Mouse (Mus musculus) kidney, embryonic 14.5 days (tissue): ENCODE data around the gene Wdr34. TPM values are rescaled to one million over a fixed set of nuclear protein-coding genes. Genes with fewer than 3 reads are reported as not detected.

Source experiments
- ATAC-seq: fragments of 200-750 bp; cut with Nextera tagmentation; 2 replicates; pipeline ENCODE4 v1.8.0; 2017; ENCODE audit warnings: moderate number of reproducible peaks, mild to moderate bottlenecking, moderate TSS enrichment, moderate library complexity; ENCODE audit not compliant: low FRiP score, low TSS enrichment
- H3K27ac ChIP-seq: fragments of 300-500 bp; sonication (generic); 2 replicates; pipeline ENCODE4 v1.5.1; 2014; ENCODE audit warnings: low read depth, mild to moderate bottlenecking, low read length, moderate library complexity, mixed read lengths
- H3K27me3 ChIP-seq: fragments of 300-500 bp; sonication (generic); 2 replicates; pipeline ENCODE4 v1.6.1; 2014; ENCODE audit warnings: mild to moderate bottlenecking, low read length; ENCODE audit not compliant: control insufficient read depth, insufficient read depth
- H3K36me3 ChIP-seq: fragments of 300-500 bp; sonication (generic); 2 replicates; pipeline ENCODE4 v1.6.1; 2014; ENCODE audit warnings: low read length, mixed read lengths; ENCODE audit not compliant: control insufficient read depth, insufficient read depth
- H3K4me1 ChIP-seq: fragments of 300-500 bp; sonication (generic); 2 replicates; pipeline ENCODE4 v1.6.1; 2014; ENCODE audit warnings: low read length, mixed read lengths; ENCODE audit not compliant: control insufficient read depth, insufficient read depth
- H3K4me2 ChIP-seq: fragments of 300-500 bp; sonication (generic); replicated peaks from 2 replicates; pipeline ENCODE4 v1.6.1; 2014; ENCODE audit warnings: low read depth, mild to moderate bottlenecking, low read length
- H3K4me3 ChIP-seq: fragments of 300-500 bp; sonication (generic); 2 replicates; pipeline ENCODE4 v1.5.1; 2014; ENCODE audit warnings: mild to moderate bottlenecking, low read length
- H3K9ac ChIP-seq: fragments of 300-500 bp; sonication (generic); 2 replicates; pipeline ENCODE4 v1.6.1; 2014; ENCODE audit warnings: low read depth, mild to moderate bottlenecking, low read length, moderate library complexity
- H3K9me3 ChIP-seq: fragments of 300-500 bp; sonication (generic); 2 replicates; pipeline ENCODE4 v1.6.1; 2016; ENCODE audit warnings: low read length; ENCODE audit not compliant: control insufficient read depth
- WGBS: fragments of 180-500 bp; shearing (Covaris S2); extraction: QIAGEN DNeasy Blood & Tissue Kit; methylation state at CpG from one replicate; pipeline ENCODE4 v1.1.7; 2014; 5-methylcytosine and 5-hydroxymethylcytosine counted together
- polyA plus RNA-seq: library from polyadenylated mRNA; unstranded; fragments of >200 nt; fragmentation: Nextera tagmentation; extraction: Ambion mirVana; gene quantifications from 2 replicates; pipeline ENCODE4 v1.2.1, GENCODE M21; 2014

The Wdr34 gene
- polyA plus RNA-seq = 41.2 and 42.6 TPM in 2 replicates

DNA sequence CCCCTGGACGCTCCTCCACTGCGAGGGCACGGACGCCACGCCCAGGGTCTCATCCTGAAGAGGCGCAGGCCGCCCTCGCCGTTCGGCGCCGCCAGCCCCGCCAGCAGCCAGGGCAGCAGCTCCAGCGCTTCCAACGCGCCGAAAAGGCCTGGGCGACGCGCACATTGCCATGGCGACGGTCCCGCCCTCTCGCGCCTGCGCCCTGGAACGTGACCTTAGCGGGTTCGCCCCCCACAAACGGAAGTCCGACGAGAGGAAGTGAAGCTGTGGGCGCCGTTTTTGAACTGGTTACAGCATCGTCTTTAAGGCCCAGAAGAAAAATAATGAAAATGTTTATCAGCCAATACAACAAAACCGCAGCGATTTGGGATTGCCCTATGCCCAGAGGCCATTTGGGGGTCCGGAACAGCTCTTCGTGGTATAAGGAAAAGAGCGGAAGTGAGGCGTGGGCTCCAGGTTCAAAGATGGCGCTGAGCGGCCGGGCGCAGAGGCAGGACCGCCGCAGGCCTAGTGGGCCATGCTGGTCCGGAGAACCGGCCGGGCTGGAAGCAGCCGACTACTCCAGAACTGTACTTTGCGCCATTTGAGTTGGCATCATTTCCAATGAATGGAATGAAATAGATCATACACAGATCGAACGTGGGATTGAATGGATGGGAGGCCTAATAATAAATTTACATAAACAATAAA is at the start of gene Wdr34:
Wdr34 (minus strand) TSS at position 183 of the 690 bp plus-strand sequence.
- WGBS = 1% methylated on average over 53 of the region's 54 CpGs
- Histone ChIP-seq H3K27ac (peak within 1 kb of the TSS; percentile 93), H3K9ac (peak within 1 kb of the TSS; percentile 73), H3K36me3 (peaks cover 4% of the 10 kb centered on the region; the same call in 1 of the 2 replicates), H3K4me1 (no peaks in the 10 kb centered on the region), H3K9me3 (no peaks in the 10 kb centered on the region), H3K4me2 (peak within 1 kb of the TSS; percentile 62), H3K4me3 (peak within 1 kb of the TSS; percentile 63), H3K27me3 (no peaks in the 10 kb centered on the region)
- peak; percentile 94 for ATAC-seq

DNA sequence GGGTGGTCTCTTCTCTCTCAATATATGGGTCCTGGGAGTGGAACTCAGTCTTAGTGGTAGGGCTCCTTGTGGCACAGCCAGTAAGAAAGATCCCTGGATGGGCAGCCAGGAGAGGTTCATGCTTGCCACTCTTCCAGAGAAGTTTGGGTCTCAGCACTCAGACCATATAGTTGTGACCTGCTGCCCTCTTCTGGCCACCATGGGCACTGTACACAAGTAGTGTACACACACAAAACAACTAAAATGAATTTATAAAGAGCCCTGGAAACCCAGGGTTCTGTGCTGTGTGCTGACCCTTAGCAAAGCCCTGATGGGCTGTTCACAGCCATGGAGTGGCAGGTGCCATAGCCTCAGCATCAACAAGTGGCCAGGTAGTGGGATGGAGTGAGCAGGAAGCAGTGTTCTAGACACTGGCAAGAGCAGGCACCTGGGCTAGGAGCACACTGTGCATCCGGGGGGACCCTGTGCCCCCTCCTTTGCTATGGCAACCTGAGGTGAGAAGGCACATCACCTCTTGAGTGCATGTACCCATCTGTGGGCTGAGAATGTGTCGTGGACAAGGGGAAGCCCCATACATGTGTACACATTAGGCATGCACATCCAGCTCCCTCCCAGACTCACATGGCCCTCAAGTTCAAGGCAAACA is 47.3 kb upstream of the Wdr34 start:
- Histone ChIP-seq H3K9ac (no peak overlapping the region), H3K27me3 (no peaks in the 10 kb centered on the region), H3K4me1 (peaks cover 14% of the 10 kb centered on the region; the same call in 1 of the 2 replicates), H3K9me3 (no peaks in the 10 kb centered on the region), H3K4me2 (no peak overlapping the region), H3K27ac (no peak overlapping the region), H3K36me3 (peaks cover 25% of the 10 kb centered on the region), H3K4me3 (no peak overlapping the region)
- 91% methylated on average over 2 of the region's 2 CpGs for WGBS
- no peak for ATAC-seq

DNA sequence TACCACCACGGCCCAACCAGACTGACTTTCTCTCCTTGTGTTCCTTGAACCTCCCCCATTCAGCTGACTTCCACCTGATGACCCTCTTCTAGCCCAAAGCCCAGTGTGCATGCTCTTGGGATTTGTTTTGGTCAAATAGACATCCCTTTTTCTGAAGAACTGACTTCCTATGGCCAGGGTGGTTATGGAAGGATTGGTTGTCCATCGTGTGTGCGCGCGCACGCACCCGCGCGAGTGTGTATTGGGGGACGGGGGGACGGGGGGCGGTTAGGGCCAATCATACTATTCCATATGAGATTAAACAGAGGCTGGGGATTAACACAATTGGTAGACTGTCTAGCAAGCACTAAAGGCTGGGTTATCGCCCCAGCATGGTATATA is 45.5 kb upstream of the Wdr34 start:
- Histone ChIP-seq H3K36me3 (peaks cover 18% of the 10 kb centered on the region), H3K27ac (peak overlapping the region; percentile 48), H3K9ac (peak overlapping the region; percentile 68), H3K27me3 (no peaks in the 10 kb centered on the region), H3K4me3 (peak overlapping the region; percentile 54), H3K4me2 (peak overlapping the region; percentile 68), H3K4me1 (peaks cover 14% of the 10 kb centered on the region; the same call in 1 of the 2 replicates), H3K9me3 (no peaks in the 10 kb centered on the region)
- WGBS = 2% methylated on average over 13 of the region's 13 CpGs
- ATAC-seq = no peak

DNA sequence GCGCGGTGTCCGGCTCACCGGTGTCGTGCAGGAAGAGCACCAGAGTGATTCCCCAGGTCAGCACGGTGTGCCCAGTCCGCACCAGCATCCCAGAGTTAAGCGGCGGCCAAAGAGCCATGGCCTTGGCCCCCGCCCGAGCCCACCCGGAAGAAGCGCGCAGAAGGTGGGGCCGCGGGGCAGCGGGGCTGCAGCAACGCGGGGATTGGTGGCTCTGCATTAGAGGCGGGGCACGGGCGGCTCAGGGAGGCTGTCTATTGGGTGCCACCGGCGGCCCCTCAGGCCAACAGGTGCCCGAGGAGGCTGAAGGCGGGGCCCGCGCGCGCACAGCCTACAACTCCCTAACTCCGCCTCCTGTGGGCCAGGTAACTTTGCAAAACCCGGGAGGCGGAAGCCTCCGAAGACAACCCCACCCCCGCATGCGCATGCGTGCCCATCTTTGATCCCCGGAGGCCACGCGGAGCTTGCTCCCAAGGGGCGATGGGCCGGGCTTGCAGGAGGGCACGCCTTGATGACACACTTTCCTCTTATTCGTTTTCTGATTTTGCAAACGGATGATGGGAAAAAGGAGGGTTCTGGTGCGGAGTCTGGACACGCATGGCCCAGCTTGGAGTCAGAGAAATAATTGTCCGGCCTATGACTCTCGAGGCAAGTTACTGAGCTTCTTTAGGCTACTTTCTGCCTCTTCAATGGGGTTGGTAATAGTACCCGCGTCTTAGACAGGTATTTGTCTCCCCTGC is 45.0 kb upstream of the Wdr34 start, which contains the start of gene Zdhhc12:
Zdhhc12 (minus strand) TSS at position 178 of the 737 bp plus-strand sequence.
- Histone ChIP-seq H3K36me3 (peaks cover 13% of the 10 kb centered on the region), H3K27ac (peak within 1 kb of the TSS; percentile 48), H3K4me2 (peak within 1 kb of the TSS; percentile 68), H3K9me3 (no peaks in the 10 kb centered on the region), H3K27me3 (no peaks in the 10 kb centered on the region), H3K9ac (peak within 1 kb of the TSS; percentile 68), H3K4me1 (peaks cover 14% of the 10 kb centered on the region; the same call in 1 of the 2 replicates), H3K4me3 (peak within 1 kb of the TSS; percentile 54)
- peak; percentile 98 for ATAC-seq
- WGBS = under 1% methylated on average over 51 of the region's 51 CpGs

DNA sequence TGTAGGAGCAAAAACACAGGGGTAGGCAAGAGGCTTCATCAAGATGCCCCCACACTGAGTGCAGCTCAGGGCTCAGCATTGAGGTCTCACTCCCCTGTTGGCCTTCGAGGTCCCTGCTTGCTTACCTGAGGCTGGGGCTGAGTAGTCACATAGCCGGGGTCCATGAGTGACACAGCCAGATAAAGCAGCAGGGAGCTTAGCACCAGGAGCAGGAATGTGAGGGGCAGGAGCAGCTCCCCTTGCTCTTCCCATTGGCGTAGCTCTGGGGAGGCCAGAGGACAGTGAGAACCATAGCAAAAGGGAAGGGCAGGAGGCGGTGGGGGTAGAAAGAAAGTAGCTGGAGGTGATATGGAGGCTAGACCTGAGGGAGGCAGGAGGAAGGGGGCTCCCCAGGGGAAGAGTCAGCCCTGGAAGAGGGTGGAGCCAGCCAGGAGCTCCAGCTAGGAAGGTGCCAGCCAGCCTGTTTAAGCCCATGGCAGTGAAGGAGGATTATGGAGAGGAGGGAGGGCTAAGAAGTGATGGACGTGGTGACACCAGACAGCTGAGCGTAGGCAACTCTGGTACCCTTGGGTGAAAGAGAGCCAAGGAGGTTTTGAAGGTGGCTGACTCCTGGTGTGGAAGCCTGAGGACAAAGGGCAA is 43.7 kb upstream of the Wdr34 start:
- Histone ChIP-seq H3K4me2 (peak overlapping the region; percentile 68), H3K4me1 (peaks cover 14% of the 10 kb centered on the region; the same call in 1 of the 2 replicates), H3K4me3 (peak overlapping the region; percentile 54), H3K9me3 (no peaks in the 10 kb centered on the region), H3K36me3 (peaks cover 13% of the 10 kb centered on the region), H3K27me3 (no peaks in the 10 kb centered on the region), H3K9ac (peak overlapping the region; percentile 60; the same call in 1 of the 2 replicates), H3K27ac (no peak overlapping the region)
- ATAC-seq = no peak
- 55% methylated on average over 6 of the region's 6 CpGs for WGBS

DNA sequence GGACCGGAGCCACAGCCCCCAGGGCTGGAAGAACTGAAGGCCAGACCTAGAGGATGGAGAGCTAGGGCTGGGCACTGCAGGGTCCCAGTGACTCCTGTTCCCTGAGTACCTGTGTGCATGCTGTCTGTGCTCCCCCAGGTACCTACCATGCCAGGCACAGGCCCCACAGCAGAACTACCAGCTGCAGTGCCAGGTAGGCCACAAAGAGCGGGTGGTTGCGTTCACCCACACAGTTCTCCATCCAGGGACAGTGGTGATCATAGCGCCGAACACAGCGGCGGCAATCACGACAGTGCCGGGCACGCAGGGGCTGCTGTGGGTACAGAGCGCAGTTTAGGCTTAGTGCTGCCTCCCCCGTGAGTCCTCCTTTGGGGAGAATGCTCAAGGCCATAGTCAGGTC is 42.8 kb upstream of the Wdr34 start:
- Histone ChIP-seq H3K9me3 (no peaks in the 10 kb centered on the region), H3K4me2 (no peak overlapping the region), H3K4me1 (peaks cover 14% of the 10 kb centered on the region; the same call in 1 of the 2 replicates), H3K9ac (no peak overlapping the region), H3K36me3 (peaks cover 13% of the 10 kb centered on the region), H3K27me3 (no peaks in the 10 kb centered on the region), H3K27ac (no peak overlapping the region), H3K4me3 (no peak overlapping the region)
- 98% methylated on average over 12 of the region's 12 CpGs for WGBS
- no peak for ATAC-seq

DNA sequence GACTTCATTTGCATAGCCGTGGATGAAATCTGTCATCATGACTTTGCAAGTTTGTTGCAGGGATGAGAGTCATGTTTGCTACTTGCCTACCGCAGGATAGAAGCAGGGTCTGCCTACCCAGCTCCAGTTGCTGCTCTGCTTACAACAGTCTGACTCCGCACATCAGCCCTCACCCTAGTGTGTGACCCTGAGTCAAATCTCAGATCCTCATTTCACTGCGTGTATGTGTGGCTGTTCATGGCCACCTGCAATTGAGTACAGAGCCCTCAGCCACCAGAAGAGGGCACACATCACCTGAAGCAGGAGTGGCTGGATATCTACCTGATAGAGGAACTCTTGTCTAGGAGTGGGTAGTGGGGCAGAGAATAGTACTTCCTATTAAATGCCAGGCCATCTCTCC is 38.6 kb upstream of the Wdr34 start:
- no peak overlapping the region for H3K9ac ChIP-seq
- H3K27ac ChIP-seq = no peak overlapping the region
- no peak overlapping the region for H3K4me2 ChIP-seq
- H3K27me3 ChIP-seq = no peaks in the 10 kb centered on the region
- no peak for ATAC-seq
- H3K4me1 ChIP-seq = peaks cover 6% of the 10 kb centered on the region; the same call in 1 of the 2 replicates
- H3K4me3 ChIP-seq = no peak overlapping the region
- peaks cover 13% of the 10 kb centered on the region for H3K36me3 ChIP-seq
- H3K9me3 ChIP-seq = no peaks in the 10 kb centered on the region
- 88% methylated on average over 4 of the region's 4 CpGs for WGBS

DNA sequence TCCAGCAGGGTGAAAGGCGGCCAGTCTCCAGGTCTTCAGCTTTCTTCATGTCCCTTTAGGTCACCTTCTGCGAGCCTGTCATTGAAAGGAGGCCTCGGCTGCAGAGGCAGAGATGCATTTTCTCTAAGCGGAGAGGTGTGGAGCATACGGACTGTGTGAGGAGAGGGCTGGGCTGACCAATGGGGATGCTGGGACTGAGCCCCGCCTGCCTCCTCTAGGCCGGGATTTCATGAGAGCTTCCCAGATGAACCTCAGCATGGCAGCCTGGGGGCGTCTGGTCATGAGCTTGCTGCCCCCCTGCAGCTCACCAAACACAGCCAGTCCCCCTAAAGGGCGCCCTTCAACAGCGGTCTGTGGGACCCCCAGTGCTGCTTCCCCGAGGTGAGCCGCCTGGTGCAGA is 36.0 kb upstream of the Wdr34 start:
- ATAC-seq = peak; percentile 61; the same call in 1 of the 2 replicates
- peaks cover 6% of the 10 kb centered on the region; the same call in 1 of the 2 replicates for H3K4me1 ChIP-seq
- H3K27ac ChIP-seq = no peak overlapping the region
- 23% methylated on average over 12 of the region's 12 CpGs for WGBS
- H3K27me3 ChIP-seq = no peaks in the 10 kb centered on the region
- no peaks in the 10 kb centered on the region for H3K9me3 ChIP-seq
- H3K9ac ChIP-seq = 0 out of 2 replicates have a peak overlapping the region, but pooled peaks have one; percentile 23
- peak overlapping the region; percentile 34 for H3K4me2 ChIP-seq
- H3K4me3 ChIP-seq = peak overlapping the region; percentile 7; the same call in 1 of the 2 replicates
- H3K36me3 ChIP-seq = no peaks in the 10 kb centered on the region
